Mouse (Mus musculus) left cerebral cortex, postnatal 25 days (tissue): ENCODE data around the gene Grid1. TPM values are rescaled to one million over a fixed set of nuclear protein-coding genes. Genes with fewer than 3 reads are reported as not detected.
A peak's percentile ranks its signal among the peaks of the same experiment; 100 is the strongest.

Experiments used
- DNase-seq, 2 experiments: peaks; one replicate each; pipeline ENCODE4 v3.0.0; 2022; ENCODE audit warnings: low spot score in 2 of 2, mixed read lengths in 1 of 2
- intact Hi-C: fragments of 180-260 bp; cut with DNase I; formaldehyde crosslinking; loops from one replicate; pipeline ENCODE4 v1.15.1; 2025
- total RNA-seq, 2 experiments: library from RNA; stranded (reverse); gene quantifications; 2 replicates each; pipeline ENCODE4 v1.2.3; 2021

The Grid1 gene
- total RNA-seq, 2 experiments from 2014 or later: 47.6 to 50.6 TPM

GRCm38 (mm10) chr14:35152450-35152849 is 332.5 kb downstream of the Grid1 start:
- DNase-seq: peak; percentile 44 to 67
- intact Hi-C loops: no loop called here

GRCm38 (mm10) chr14:35153701-35154277 is 333.9 kb downstream of the Grid1 start:
- intact Hi-C loops: no loop called here
- DNase-seq: peak; percentile 27 to 55

GRCm38 (mm10) chr14:35154364-35154763 is 334.5 kb downstream of the Grid1 start:
- DNase-seq: no peak
- intact Hi-C loops: no loop called here

- DNase-seq: peak in 1 of 2 experiments; percentile 27
- intact Hi-C loops: loop anchor here (5.0 kb wide), 1 partner anchor 335 kb away; the partner anchor contains the start of gene Grid1
Observed at GRCm38 (mm10) chr14:35157069-35157655, 337.3 kb downstream of the Grid1 start.

GRCm38 (mm10) chr14:35159296-35159695 is 339.4 kb downstream of the Grid1 start:
- intact Hi-C loops: loop anchor here (5.0 kb wide), 1 partner anchor 337 kb away; the partner anchor contains the start of gene Grid1
- DNase-seq: no peak

- intact Hi-C loops: no loop called here
- no peak for DNase-seq
Observed at GRCm38 (mm10) chr14:35167451-35167850, 347.5 kb downstream of the Grid1 start.

GRCm38 (mm10) chr14:35173861-35174260 is 354.0 kb downstream of the Grid1 start:
- intact Hi-C loops: no loop called here
- DNase-seq: no peak

- intact Hi-C loops: no loop called here
- DNase-seq: no peak
Observed at GRCm38 (mm10) chr14:35176021-35176420, 356.1 kb downstream of the Grid1 start.

GRCm38 (mm10) chr14:35179076-35179475 is 359.2 kb downstream of the Grid1 start:
- no peak for DNase-seq

GRCm38 (mm10) chr14:35185399-35185798 is 365.5 kb downstream of the Grid1 start:
- intact Hi-C loops: no loop called here
- peak in 1 of 2 experiments; percentile 38 for DNase-seq

More at GRCm38 (mm10) chr14:35179076-35179475, 359.2 kb downstream of the Grid1 start:
- intact Hi-C loops: no loop called here

GRCm38 (mm10) chr14:35192256-35192655 is 372.3 kb downstream of the Grid1 start:
- DNase-seq: no peak
- intact Hi-C loops: no loop called here

- no peak for DNase-seq
- intact Hi-C loops: no loop called here
Observed at GRCm38 (mm10) chr14:35197371-35197770, 377.5 kb downstream of the Grid1 start.

- DNase-seq: no peak
- intact Hi-C loops: no loop called here
Observed at GRCm38 (mm10) chr14:35198447-35198846, 378.5 kb downstream of the Grid1 start.

- intact Hi-C loops: no loop called here
- no peak for DNase-seq
Observed at GRCm38 (mm10) chr14:35198899-35199298, 379.0 kb downstream of the Grid1 start.

GRCm38 (mm10) chr14:35209444-35209843 is 389.5 kb downstream of the Grid1 start:
- DNase-seq: no peak
- intact Hi-C loops: no loop called here

- no peak for DNase-seq
- intact Hi-C loops: no loop called here
Observed at GRCm38 (mm10) chr14:35219021-35219420, 399.1 kb downstream of the Grid1 start.

- intact Hi-C loops: no loop called here
Observed at GRCm38 (mm10) chr14:35222196-35222595, 402.3 kb downstream of the Grid1 start.

GRCm38 (mm10) chr14:35227581-35227980 is 407.7 kb downstream of the Grid1 start:
- intact Hi-C loops: no loop called here
- no peak for DNase-seq

More at GRCm38 (mm10) chr14:35222196-35222595, 402.3 kb downstream of the Grid1 start:
- no peak for DNase-seq

- intact Hi-C loops: no loop called here
- no peak for DNase-seq
Observed at GRCm38 (mm10) chr14:35231384-35231783, 411.5 kb downstream of the Grid1 start.

GRCm38 (mm10) chr14:35242882-35243281 is 423.0 kb downstream of the Grid1 start:
- no peak for DNase-seq
- intact Hi-C loops: no loop called here

- intact Hi-C loops: no loop called here
- no peak for DNase-seq
Observed at GRCm38 (mm10) chr14:35244776-35245548, 425.1 kb downstream of the Grid1 start.
